Mouse (Mus musculus): ENCODE results near the gene Rps19. TPM values are rescaled to one million over a fixed set of nuclear protein-coding genes. Genes with fewer than 3 reads are reported as not detected.
"Not testable (repeated sequence)": the region's sequence is repeated elsewhere in the genome, so short reads cannot be mapped to it uniquely, and the experiment has no call there.

The Rps19 gene
- total RNA-seq (2021), result 100 to 1,000 TPM; 529 to 548 TPM
- long read RNA-seq, experiment 1, transcript Rps19-203 (6 exons, 774 nt), result major isoform, 109 of 114 reads
- long read RNA-seq, experiment 1, partial matches to known transcripts, result 0 of 114 reads
- long read RNA-seq, experiment 1, other reads (novel, unspliced or antisense), result 1 of 114 reads
- long read RNA-seq, experiment 2, transcript Rps19-203 (6 exons, 774 nt), result major isoform, 122 of 134 reads
- long read RNA-seq, experiment 2, transcript Rps19-202 (6 exons, 633 nt), result minor isoform, 7 of 134 reads
- long read RNA-seq, experiment 2, partial matches to known transcripts, result 1 of 134 reads
- long read RNA-seq, experiment 2, other reads (novel, unspliced or antisense), result 2 of 134 reads

DNA sequence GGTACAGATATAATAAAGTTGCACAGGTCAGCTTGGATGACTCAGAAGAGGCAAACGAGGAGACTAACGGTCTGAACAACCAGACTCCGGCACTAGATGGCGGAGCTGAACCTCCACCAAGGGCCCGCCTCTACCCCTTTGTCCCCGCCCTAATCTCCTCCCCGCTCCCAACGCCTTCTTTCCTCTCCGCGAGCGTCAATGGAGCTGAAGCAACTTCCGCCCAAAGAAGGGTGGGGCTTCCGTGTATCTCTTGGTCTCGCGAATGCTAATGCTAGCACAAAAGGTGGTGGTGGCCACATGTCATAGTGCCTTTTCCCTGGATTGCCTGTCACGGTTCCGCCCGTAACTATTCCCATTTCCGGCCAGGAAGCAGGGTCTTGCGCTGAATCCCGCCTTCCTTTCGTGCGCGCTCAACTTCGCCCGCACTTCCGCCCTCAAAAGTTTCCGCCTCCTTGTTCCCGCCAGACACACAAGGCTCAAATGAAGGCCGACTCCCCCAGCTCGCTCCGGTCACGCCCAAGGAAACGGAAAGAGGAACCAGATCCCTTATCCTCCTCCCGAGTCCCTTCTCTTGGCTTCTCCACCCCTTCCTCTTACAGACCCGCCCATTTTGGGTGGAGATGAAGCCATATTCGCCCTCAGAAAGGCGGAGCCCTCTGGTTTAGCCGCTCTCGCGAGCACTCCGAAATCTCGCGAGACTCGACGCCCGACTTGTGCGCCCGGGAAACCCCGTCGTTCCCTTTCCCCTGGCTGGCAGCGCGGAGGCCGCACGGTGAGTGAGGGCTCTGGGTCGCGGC is at the start of gene Rps19:
Gene Rps19, plus strand, starts transcription at position 476 of the 797 bp plus-strand sequence.
- DNase-seq, result peak; percentile 98 to 99
- intact Hi-C loops (cut with DNase I), result loop anchor here (10.0 kb wide), 1 partner anchor 331 kb away; no protein-coding TSS in a partner anchor

DNA sequence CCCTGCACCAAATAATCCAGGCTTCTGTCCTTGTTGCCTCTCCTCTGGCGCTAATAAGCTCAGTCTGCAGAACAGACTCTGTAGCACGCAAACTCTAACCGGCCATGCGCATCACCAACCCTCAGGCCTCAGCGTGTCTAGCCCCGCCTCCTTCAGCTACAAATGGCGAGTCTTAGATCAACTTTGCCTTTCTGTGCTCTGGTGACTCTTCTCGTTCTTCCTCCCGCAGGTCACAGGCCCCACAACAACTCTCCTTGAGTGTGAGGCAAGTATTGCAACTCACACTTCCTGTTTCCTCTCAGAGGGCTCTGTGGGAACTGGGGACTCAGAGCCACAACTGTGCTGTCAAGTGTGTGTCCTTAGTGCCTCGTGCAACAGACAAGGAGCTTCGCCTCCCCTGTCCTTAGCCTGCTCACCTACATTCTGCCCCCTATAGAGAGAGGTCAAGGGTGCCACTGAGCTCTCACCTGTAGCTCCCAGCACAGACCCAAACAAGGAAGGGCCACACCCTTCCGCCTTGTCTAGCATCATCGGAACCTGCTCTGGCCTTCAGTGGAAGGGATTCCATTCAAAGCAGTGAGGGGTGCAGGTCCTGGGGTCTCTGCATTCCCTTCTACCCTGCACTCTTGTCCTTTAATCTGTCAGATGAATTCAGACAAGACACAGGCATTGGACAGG is 45.3 kb upstream of the Rps19 start:
- not testable (repeated sequence) for DNase-seq

DNA sequence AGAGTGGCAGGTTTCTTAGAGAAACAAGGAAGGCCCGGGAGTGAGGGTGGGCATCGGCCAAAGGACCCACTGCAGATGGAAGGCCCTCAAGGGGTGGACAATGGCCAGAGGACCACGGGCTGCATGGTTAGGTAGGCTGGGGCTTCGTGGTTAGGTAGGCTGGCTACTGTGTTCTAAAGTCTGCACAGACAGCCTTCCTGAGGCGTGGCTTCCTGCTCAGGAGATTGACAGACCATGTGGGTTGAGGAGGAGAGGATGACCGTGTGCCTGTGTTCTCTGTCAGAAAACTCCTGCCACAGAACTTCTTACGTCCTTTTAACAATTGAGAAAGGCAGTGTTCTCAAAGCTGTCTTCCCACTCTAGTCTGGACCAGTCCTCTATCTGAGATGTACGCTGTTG is 44.8 kb upstream of the Rps19 start:
- DNase-seq, result no peak
- intact Hi-C loops (cut with DNase I), result loop anchor here (5.0 kb wide), 1 partner anchor 738 kb away; no protein-coding TSS in a partner anchor

More for the DNA sequence above, 45.3 kb upstream of the Rps19 start:
- intact Hi-C loops (cut with DNase I), result loop anchor here (5.0 kb wide), 1 partner anchor 738 kb away; no protein-coding TSS in a partner anchor

DNA sequence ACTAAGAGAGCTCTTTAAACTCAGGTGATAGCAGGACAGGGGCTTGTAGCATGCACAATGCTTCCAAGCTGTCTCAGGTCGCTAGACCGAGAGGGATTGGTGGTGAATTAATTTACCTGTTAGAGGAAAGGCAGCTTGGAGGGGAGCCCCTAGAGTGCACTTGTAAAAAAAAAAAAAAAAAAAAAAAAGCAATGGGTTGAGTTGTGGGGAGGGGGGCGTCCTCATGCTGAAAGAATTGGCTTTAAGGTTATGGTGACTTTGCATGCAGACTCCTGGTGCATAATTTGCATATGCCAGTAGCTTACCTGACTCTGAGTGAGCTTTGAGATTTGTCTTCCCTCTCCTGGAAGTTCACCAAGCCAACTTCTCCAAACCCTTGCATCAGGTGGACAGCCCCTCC is 43.8 kb upstream of the Rps19 start:
- no peak for DNase-seq
- intact Hi-C loops (cut with DNase I), result no loop called here

DNA sequence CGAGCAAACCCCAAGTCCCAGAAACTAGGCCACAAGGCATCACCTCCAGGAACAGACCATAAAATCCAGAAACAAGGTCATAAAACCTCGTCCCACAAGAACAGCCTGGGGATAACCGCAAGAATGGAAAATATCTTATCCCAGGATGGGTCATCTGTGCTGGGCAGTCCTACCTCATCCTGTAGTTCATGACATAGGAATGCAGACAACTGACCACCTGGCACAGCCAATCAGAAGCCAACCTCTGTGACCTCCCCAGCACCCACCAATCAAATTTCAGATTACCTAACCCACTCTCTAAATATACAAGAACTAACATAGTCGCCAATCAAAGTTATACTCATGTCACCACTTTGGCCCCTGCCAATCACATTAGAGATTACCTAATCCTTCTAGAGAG is 43.2 kb upstream of the Rps19 start:
- no peak for DNase-seq

DNA sequence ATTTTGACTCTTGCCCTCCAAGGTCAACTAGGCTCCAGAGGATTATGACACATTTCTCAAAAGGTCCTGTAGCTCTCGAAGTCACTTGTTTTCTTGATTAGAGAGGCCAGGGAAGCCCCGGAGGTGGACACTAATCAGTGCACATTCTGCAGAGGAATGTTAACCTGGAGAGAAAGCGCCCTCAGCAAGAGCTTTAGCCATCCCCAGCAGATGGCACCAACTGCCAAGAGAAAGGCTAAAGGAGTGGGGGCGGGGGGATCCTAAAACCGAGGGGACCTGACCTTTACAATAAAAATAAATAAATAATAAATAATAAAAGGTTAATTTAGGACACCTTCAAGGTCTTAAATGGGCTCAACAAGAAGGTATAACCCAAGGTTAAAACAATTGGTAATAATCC is 40.0 kb upstream of the Rps19 start:
- intact Hi-C loops (cut with DNase I), result no loop called here
- DNase-seq, result no peak

More for the DNA sequence above, 43.2 kb upstream of the Rps19 start:
- intact Hi-C loops (cut with DNase I), result no loop called here

DNA sequence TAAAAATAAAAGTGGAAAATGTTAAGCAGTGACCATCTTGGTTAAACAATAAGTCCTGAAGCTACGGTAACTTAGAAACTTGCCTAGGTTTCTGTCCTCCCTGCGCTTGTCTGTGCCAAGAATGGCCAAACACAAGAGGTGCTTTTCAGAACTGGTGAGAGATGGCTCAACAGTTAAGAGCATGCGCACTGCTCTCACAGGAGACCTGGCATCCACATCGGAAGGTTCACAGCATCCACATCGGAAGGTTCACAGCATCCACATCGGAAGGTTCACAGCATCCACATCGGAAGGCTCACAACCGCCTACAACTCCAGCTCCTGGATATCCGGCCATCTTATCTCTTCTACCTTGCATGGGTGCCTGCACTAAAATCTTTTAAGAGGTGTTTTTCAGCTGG is 39.0 kb upstream of the Rps19 start:
- no peak for DNase-seq
- intact Hi-C loops (cut with DNase I), result no loop called here

DNA sequence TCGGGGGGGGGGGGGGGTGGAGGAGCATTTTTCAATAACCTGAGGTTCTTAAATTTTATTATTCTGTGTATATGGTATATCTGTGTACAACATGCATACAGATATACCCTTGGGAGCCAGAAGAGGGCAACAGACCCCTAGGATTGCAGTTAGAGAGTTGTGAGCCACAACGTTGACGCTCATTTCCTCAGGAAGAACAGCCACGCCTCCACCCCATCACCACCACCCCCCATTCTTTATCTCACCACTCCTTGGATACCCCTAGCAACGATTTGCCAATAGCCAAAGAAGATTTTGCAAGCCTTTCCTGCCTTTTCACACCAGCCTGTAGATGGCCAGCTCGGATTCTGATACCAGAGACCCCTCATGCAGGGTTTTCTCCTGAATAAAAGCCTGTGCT is 38.5 kb upstream of the Rps19 start:
- intact Hi-C loops (cut with DNase I), result no loop called here
- DNase-seq, result no peak

DNA sequence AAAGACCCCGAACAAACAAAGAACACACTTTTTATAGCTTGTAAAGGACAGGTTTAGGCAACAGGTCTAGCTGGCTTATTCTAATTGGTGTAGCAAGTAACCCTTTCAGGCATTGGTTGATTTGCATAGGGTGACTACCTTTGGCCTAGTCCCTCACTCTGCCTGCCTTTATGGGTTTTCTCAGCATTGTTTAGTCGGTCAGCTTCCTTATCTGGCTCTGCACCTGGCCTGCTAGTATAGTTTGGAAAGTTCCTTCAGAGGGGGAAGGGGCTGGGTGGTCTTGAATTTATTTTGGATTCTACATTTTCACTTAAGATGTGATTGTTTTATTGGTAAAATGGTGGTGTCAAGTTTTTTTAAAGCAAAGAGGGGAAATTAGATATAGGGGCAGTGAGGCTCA is 37.6 kb upstream of the Rps19 start:
- DNase-seq; intact Hi-C loops (cut with DNase I): not testable (repeated sequence)

DNA sequence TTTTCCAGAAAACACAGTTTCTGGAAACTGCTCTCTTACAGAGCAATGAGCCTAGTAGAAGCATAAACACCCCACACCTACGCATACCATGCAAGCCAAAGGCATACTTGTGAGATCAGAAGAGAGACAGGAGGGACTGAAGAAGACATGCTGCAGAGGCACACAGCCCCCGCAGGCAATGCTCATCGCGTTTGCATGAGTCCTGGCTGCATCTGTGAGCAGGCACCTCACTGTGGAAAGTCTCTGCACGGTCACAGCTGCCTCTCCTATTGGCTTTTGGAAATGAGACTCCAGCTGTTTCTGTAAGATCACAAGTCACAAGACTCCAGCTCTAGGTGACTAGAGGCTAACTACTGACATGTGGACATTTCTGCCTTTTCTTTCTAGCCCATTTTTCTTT is 34.0 kb upstream of the Rps19 start:
- intact Hi-C loops (cut with DNase I), result no loop called here
- DNase-seq, result no peak

DNA sequence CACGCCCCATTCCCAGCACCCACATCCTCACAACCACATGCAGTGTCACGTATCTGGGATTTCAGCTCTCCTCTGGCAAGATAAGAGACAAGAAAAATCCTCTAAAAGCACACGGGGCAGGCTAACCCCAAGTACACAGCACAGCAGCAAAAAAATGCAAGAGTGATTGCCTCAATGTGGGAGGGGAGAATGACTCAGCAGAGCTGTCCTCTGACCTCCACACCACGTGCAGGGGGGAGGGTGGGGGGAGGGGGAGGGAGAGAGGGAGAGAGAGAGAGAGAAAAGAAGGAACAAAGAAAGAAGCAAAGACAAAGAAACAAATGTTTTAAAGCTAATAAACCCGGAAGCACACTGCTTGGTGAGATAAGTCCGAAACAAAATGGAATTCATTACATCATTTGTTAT is 33.3 kb upstream of the Rps19 start:
- intact Hi-C loops (cut with DNase I), result no loop called here
- no peak for DNase-seq

DNA sequence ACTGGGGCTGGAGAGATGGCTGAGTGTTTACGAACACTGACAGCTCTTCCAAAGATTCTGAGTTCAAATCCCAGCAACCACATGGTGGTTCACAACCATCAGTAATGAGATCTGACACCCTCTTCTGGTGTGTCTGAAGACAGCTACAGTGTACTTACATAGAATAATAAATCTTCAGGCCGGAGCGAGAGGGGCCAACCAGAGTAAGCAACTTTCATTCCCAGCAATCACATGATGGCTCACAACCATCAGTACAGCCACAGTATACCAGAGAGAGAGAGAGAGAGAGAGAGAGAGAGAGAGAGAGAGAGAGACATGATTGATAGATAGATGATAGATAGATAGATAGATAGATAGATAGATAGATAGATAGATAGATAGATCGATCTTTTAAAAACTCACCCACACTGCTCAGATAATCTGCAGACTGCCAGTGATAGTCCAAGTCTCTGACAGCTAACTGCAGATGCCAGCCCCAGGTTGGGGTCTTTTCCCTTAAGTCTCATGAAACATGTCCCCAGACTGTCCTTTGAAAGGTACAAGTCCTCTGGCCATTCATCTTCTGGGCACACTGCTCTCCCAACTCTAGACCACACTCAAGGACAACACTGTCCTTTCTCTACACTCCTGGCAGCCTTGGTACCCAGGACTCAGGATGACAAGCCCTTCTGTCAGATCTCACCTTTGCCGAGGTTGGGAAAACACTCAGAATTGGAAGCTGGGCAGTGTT is 32.4 kb upstream of the Rps19 start:
- intact Hi-C loops (cut with DNase I), result no loop called here
- DNase-seq, result no peak

DNA sequence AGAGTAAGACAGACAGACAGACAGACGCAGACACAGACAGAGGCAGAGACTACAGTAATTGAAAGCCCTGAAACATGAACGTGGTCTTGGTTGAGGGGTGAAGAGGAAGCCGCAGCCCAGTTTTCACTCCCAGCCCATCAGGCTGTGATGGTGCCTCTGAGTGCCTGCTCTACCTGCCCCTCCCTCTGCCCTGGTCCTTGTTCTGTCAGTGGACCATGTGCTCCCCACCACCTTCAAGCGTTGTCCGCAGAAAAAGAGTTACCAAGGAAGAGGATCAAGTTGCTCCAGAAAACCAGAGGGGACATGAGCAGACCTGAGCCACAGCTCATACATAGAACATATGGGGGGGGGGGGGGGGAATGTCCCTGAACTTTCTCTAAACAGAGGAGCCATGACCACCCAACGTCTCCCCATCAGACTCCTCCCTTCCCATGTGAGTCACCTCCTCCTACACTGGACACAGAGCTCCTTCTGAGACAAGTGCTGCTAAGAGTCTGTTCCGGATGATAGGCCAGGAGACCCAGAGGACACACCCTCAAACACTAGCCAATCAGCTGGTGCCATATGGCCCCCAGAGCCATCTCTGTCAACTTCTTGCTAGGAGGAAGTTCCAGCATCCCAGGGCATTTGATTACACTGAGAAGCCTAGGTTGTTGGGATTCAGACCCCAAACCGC is 31.5 kb upstream of the Rps19 start:
- intact Hi-C loops (cut with DNase I), result no loop called here

DNA sequence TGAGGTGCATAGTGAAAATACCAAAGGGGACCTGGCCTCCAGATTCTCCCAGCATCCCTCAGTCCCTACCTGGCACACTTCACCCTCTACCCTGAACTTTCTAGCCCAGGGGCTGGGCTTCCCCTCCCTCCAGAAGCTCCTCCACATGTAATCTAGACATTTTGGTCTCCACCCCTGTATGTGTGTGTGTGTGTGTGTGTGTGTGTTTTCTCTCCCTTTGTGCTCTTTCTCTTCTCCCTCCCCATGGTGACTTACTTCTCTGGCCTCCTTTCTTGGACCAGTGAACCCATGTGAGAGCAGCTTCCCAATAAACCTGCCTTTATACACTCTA is 31.0 kb upstream of the Rps19 start:
- no peak for DNase-seq
- intact Hi-C loops (cut with DNase I), result no loop called here

More for the DNA sequence above, 31.5 kb upstream of the Rps19 start:
- DNase-seq, result no peak

DNA sequence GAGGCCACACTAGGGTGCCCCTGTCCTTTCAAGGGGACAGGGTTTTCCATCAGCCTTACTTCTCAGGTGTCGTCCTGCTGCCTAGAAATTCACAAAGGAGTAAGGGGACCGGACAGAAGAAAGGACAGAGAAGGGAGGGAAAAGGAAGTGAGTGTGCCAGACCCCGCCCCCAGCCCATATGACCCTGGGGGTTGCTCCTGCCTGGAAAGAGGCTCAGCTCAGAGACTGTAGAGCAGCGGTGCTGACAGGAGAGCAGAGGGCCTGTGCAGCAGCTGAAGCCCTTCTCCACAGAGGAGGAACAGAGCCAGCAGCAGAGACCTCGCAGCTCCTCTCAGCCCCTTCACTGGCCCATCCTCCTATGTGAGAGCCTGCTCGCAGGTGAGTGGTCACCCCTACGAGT is 30.5 kb upstream of the Rps19 start:
- DNase-seq, result no peak
- intact Hi-C loops (cut with DNase I), result no loop called here

DNA sequence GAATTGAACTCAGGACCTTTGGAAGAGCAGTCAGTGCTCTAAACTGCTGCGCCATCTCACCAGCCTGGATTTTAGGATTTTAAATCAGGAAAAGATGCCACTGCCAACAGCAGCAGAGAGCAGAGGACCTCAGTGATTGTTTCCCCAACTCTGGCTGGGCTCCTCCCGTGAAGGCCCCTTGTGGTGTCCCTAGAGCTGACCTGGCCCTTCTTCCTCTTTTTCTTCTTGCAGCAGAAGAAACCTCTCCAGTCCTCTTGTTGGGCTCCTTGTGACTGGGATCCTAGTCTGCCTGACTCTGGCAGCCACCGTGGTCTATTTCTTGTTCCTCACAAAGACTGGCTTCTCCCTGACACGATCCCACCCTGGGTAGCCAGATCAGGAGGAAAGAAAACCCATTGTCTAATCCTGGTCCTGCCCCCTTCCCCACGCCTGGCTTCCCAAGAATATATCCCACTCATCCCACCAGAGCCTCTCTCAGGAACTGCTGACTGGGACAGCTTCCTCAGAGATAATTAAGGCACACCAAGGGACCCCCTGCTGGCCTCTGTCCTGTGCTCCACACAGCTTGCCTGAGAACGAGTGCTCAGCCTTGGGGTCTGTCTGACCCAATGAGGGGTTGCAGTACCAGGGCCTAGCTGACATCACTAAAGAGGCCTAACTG is 27.6 kb upstream of the Rps19 start:
- intact Hi-C loops (cut with DNase I), result no loop called here
- DNase-seq, result no peak

DNA sequence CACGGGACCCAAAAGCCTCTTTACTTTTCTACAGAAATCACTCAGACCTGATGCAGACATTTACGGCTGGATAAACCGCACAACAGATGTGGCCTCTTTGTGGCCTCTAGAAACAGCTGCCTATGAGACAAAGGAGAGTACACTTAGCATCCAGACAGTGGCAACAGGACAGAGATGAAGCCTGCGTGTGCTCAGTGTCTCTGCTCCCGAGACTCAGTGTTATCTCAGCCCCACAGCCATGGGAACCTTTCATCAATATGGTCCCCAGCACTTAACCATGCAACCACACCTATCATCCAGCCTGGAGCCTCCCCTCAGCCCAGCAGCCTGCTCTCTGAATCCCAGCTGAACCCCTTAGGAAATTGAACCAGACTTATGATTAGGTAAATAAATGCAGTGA is 24.9 kb upstream of the Rps19 start:
- DNase-seq, result no peak
- intact Hi-C loops (cut with DNase I), result no loop called here

DNA sequence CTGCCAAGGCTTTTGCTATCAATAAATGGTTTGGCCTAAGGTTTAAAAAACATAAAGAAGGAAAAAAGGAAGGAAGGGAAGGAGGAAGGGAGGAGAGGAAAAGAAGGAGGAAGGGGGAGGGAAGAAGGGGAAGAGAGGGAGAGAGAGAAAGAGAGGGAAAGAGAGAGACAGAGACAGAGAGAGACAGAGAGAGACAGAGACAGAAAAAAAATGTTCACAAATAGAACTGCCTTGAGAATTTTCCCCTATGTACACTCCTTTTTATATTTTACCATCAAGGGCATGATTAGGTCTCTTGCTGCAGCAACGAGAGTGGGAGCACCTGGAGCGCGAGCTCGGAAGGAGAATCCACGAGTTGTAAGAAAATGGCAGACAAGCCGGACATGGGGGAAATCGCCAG is 22.3 kb upstream of the Rps19 start, which contains the start of gene Gm9844:
Gene Gm9844, plus strand, starts transcription at position 301 of the 400 bp plus-strand sequence.
- intact Hi-C loops (cut with DNase I), result no loop called here
- DNase-seq, result no peak

DNA sequence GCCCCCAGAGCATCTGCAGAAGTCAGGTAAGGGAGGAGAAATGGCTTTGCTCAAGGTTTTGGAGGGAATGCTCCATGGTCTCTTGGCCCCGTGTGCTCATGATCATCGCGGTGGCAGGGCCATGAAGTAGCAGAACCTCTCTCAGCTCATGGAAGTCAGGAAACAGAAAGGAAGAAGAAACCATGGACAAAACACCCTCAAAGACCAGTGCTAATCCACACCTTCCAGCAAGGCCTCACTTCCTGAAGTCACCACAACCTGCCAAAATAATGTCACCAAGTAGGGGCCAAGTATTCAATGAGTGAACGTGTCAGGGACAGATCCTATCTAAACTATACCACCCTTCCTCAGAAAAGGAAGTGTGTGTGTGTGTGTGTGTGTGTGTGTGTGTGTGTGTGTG is 21.3 kb upstream of the Rps19 start:
- intact Hi-C loops (cut with DNase I), result no loop called here

More for the DNA sequence above, 21.3 kb upstream of the Rps19 start:
- DNase-seq, result no peak
